Mouse (Mus musculus): ENCODE results near the gene Ap4s1. TPM values are rescaled to one million over a fixed set of nuclear protein-coding genes. Genes with fewer than 3 reads are reported as not detected.
A peak's percentile ranks its signal among the peaks of the same experiment; 100 is the strongest.

Ap4s1 gene
- total and polyA plus RNA-seq, 2 experiments from 2014 or later, result 33.9 to 68.1 TPM

- no peak overlapping the region for H3K27ac ChIP-seq
- H3K9ac ChIP-seq (replicated peaks; ENCODE audit: low read length), result no peak overlapping the region
- H3K4me3 ChIP-seq (ENCODE audit: low read length), result no peak overlapping the region
- no peaks in the 10 kb centered on the region; the same call in 1 of the 2 replicates for H3K36me3 ChIP-seq (ENCODE audit: insufficient read depth, low read length)
- H3K4me2 ChIP-seq (ENCODE audit: low read depth, low read length), result no peak overlapping the region
- DNase-seq (ENCODE audit: low spot score) (no peak), ATAC-seq (no peak)
- TF ChIP-seq CTCF (IDR thresholded peaks at IDR 0.05; ENCODE audit: low read depth), result no peak
- H3K27me3 ChIP-seq (ENCODE audit: insufficient read depth, low read length), result no peaks in the 10 kb centered on the region
- H3K9me3 ChIP-seq (ENCODE audit: low read length), result no peaks in the 10 kb centered on the region
- WGBS, result 96% methylated on average over 9 of the region's 9 CpGs
- H3K4me1 ChIP-seq (ENCODE audit: insufficient read depth, low read length), result no peaks in the 10 kb centered on the region
These were observed 39.0 kb downstream of the Ap4s1 start for GRCm38 (mm10) chr12:51729827-51730226.

DNA sequence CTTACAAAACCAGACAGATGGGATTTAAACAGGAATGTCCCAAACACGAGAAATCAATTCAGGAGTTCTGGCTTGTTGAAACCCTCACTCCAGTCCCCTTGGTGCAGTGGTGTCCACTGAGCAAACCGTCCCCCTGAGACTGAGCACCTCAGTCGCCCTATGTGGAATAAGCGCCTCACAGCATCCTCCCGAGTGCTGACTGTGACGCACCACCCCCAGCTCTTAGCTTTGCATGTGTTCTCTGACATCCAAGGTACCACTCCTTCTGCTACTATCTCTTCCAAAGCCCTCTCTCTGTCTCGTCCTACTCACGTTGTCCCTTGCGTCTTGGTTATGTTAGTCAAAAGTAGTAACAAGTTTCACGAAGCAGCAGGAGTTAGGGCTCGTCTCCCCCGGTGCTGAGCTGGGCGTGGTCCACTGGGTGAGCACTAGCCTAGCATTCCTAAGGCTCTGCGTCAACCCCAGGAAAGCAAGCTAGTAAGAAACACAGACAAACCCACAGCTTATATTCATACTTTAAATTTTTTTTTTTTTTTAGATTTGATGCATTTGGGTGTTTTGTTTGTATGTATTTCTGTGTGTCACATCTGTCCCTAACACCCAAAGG, 43.9 kb downstream of the Ap4s1 start:
- ATAC-seq (no peak), DNase-seq (ENCODE audit: low spot score) (no peak)
- Histone ChIP-seq H3K9ac (replicated peaks; ENCODE audit: low read length) (no peak overlapping the region), H3K4me3 (ENCODE audit: low read length) (no peak overlapping the region), H3K4me2 (ENCODE audit: low read depth, low read length) (no peak overlapping the region), H3K27me3 (ENCODE audit: insufficient read depth, low read length) (no peaks in the 10 kb centered on the region), H3K4me1 (ENCODE audit: insufficient read depth, low read length) (no peaks in the 10 kb centered on the region), H3K36me3 (ENCODE audit: insufficient read depth, low read length) (no peaks in the 10 kb centered on the region; the same call in 1 of the 2 replicates), H3K27ac (no peak overlapping the region), H3K9me3 (ENCODE audit: low read length) (no peaks in the 10 kb centered on the region)
- no peak for TF ChIP-seq CTCF (IDR thresholded peaks at IDR 0.05; ENCODE audit: low read depth)
- WGBS, result 87% methylated on average over 14 of the region's 14 CpGs

DNA sequence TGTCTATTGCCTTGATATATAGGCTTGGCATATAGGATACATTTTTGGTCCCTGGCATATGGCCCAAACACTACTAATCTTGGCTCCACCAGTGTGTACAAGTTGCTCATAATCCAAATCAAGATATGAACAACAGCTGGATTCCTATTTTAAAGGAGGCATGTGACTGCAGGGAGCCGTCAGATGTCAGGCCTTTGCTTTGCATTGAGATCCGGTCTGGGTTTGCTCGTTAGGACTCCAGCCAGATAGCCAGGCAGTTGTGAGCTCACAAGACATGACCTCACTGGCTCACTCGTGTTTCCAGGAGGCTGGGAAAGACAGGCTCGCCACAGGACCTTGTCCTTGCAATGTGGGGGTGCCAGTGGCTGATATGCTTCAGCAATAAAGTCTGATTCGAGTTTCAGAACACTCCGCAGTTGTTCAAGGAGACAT, 45.0 kb downstream of the Ap4s1 start:
- no peak for ATAC-seq

GRCm38 (mm10) chr12:51736381-51736780, 45.5 kb downstream of the Ap4s1 start:
- H3K4me2 ChIP-seq (ENCODE audit: low read depth, low read length), result no peak overlapping the region
- no peak for DNase-seq (ENCODE audit: low spot score)
- no peaks in the 10 kb centered on the region for H3K9me3 ChIP-seq (ENCODE audit: low read length)
- no peak for TF ChIP-seq CTCF (IDR thresholded peaks at IDR 0.05; ENCODE audit: low read depth)
- no peaks in the 10 kb centered on the region for H3K36me3 ChIP-seq (ENCODE audit: insufficient read depth, low read length)
- no peak overlapping the region for H3K9ac ChIP-seq (replicated peaks; ENCODE audit: low read length)
- peak overlapping the region; percentile 9; the same call in 1 of the 2 replicates for H3K27ac ChIP-seq
- no peak for ATAC-seq
- no peak overlapping the region for H3K4me3 ChIP-seq (ENCODE audit: low read length)
- WGBS, result 66% methylated on average over 3 of the region's 3 CpGs
- no peaks in the 10 kb centered on the region for H3K27me3 ChIP-seq (ENCODE audit: insufficient read depth, low read length)
- H3K4me1 ChIP-seq (ENCODE audit: insufficient read depth, low read length), result no peaks in the 10 kb centered on the region

More for the DNA sequence above, 45.0 kb downstream of the Ap4s1 start:
- Histone ChIP-seq H3K36me3 (ENCODE audit: insufficient read depth, low read length) (no peaks in the 10 kb centered on the region), H3K4me1 (ENCODE audit: insufficient read depth, low read length) (no peaks in the 10 kb centered on the region), H3K9me3 (ENCODE audit: low read length) (no peaks in the 10 kb centered on the region), H3K9ac (replicated peaks; ENCODE audit: low read length) (no peak overlapping the region), H3K27ac (no peak overlapping the region), H3K4me2 (ENCODE audit: low read depth, low read length) (no peak overlapping the region), H3K4me3 (ENCODE audit: low read length) (no peak overlapping the region), H3K27me3 (ENCODE audit: insufficient read depth, low read length) (no peaks in the 10 kb centered on the region)
- WGBS, result 40% methylated on average over 7 of the region's 7 CpGs
- DNase-seq (ENCODE audit: low spot score), result peak; percentile 7
- no peak for TF ChIP-seq CTCF (IDR thresholded peaks at IDR 0.05; ENCODE audit: low read depth)

DNA sequence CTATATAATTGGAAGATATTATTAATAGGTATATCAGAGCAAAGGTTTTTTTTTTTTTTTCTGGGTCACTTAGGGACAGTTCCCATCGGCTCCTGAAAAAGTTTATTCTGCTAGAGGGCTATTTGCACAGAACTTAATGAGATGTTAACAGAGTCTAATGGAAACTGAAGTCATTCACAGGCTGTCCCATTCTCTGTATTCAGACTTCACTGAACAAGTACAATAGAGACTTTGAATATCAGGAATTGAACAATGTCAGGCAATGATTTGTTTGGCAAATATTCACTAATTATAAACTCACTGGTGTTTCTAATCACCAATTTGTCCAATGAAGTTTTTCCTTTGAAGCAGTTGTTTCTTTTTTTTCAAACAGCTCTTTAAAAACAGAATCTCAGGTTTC, 46.0 kb downstream of the Ap4s1 start:
- 21% methylated on average over 1 of the region's 1 CpGs for WGBS

GRCm38 (mm10) chr12:51741690-51742089, 50.9 kb downstream of the Ap4s1 start:
- ATAC-seq (0 out of 2 replicates have a peak, but pooled peaks have one; percentile 10), DNase-seq (ENCODE audit: low spot score) (peak; percentile 42)
- Histone ChIP-seq H3K9me3 (ENCODE audit: low read length) (no peaks in the 10 kb centered on the region), H3K27me3 (ENCODE audit: insufficient read depth, low read length) (no peaks in the 10 kb centered on the region), H3K9ac (replicated peaks; ENCODE audit: low read length) (no peak overlapping the region), H3K4me1 (ENCODE audit: insufficient read depth, low read length) (no peaks in the 10 kb centered on the region), H3K27ac (no peak overlapping the region), H3K36me3 (ENCODE audit: insufficient read depth, low read length) (peaks cover 30% of the 10 kb centered on the region), H3K4me3 (ENCODE audit: low read length) (no peak overlapping the region), H3K4me2 (ENCODE audit: low read depth, low read length) (no peak overlapping the region)
- 85% methylated on average over 6 of the region's 6 CpGs for WGBS
- TF ChIP-seq CTCF (IDR thresholded peaks at IDR 0.05; ENCODE audit: low read depth), result peak; percentile 77

More for the DNA sequence above, 46.0 kb downstream of the Ap4s1 start:
- no peaks in the 10 kb centered on the region for H3K9me3 ChIP-seq (ENCODE audit: low read length)
- no peak overlapping the region for H3K9ac ChIP-seq (replicated peaks; ENCODE audit: low read length)
- no peak overlapping the region for H3K27ac ChIP-seq
- no peak overlapping the region for H3K4me3 ChIP-seq (ENCODE audit: low read length)
- H3K4me2 ChIP-seq (ENCODE audit: low read depth, low read length), result no peak overlapping the region
- H3K36me3 ChIP-seq (ENCODE audit: insufficient read depth, low read length), result no peaks in the 10 kb centered on the region
- no peak for ATAC-seq
- TF ChIP-seq CTCF (IDR thresholded peaks at IDR 0.05; ENCODE audit: low read depth), result no peak
- H3K4me1 ChIP-seq (ENCODE audit: insufficient read depth, low read length), result no peaks in the 10 kb centered on the region
- no peak for DNase-seq (ENCODE audit: low spot score)
- H3K27me3 ChIP-seq (ENCODE audit: insufficient read depth, low read length), result no peaks in the 10 kb centered on the region

GRCm38 (mm10) chr12:51744957-51745356, 54.1 kb downstream of the Ap4s1 start:
- no peak for TF ChIP-seq CTCF (IDR thresholded peaks at IDR 0.05; ENCODE audit: low read depth)
- Histone ChIP-seq H3K9ac (replicated peaks; ENCODE audit: low read length) (no peak overlapping the region), H3K27ac (no peak overlapping the region), H3K9me3 (ENCODE audit: low read length) (no peaks in the 10 kb centered on the region), H3K4me3 (ENCODE audit: low read length) (no peak overlapping the region), H3K4me2 (ENCODE audit: low read depth, low read length) (no peak overlapping the region), H3K36me3 (ENCODE audit: insufficient read depth, low read length) (peaks cover 42% of the 10 kb centered on the region), H3K27me3 (ENCODE audit: insufficient read depth, low read length) (no peaks in the 10 kb centered on the region), H3K4me1 (ENCODE audit: insufficient read depth, low read length) (no peaks in the 10 kb centered on the region)
- DNase-seq (ENCODE audit: low spot score) (no peak), ATAC-seq (no peak)
- 49% methylated on average over 6 of the region's 6 CpGs for WGBS
